Mouse (Mus musculus): ENCODE data around the gene Thg1l.

The Thg1l gene

GRCm38 (mm10) chr11:45955127-45955627, at the start of gene Thg1l:
TSS of gene Thg1l (minus strand) at chr11:45955494.
- CTCF ChIA-PET: interaction anchor here (0.6 kb wide), 1 partner anchor 9 kb away, joined by 3 read pairs; no protein-coding TSS in a partner anchor

DNA sequence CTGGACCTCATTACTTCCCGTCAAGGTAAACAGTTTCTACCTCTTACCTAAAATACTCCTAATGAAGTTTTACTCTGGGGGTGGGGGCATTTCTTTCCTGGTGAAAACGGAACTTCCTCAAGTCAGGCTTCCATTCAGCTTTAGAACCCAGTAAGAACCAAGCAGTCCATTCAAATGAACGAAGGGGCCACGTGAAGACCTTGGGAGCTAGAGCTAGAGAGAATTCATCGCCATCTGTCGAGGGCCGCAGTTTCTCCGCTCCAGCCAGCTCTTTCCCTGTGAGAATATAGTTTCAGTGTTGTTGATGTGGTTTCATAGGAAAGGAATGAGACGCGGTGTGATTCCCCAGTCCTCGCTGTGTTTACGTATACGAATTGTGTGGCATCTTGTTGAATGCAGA, 36.8 kb upstream of the Thg1l start:
- CTCF ChIA-PET: no interaction called here

DNA sequence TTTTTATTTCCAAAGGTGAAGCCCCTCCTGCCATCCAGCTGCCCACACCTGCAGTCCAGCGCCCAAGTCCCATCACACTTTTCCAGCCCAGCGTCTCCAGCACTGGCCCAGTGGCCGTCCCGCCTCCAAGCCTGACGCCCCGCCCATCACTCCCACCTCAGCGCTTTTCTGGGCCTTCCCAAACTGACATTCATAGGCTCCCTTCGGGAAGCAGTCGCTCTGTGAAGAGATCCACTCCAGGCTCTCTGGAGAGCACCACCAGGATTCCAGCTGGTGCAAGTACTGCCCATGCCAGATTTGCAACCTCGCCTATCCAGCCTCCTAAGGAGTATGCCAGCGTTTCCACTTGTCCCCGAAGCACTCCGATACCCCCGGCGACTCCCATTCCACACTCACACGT, 36.3 kb upstream of the Thg1l start:
- CTCF ChIA-PET: no interaction called here

DNA sequence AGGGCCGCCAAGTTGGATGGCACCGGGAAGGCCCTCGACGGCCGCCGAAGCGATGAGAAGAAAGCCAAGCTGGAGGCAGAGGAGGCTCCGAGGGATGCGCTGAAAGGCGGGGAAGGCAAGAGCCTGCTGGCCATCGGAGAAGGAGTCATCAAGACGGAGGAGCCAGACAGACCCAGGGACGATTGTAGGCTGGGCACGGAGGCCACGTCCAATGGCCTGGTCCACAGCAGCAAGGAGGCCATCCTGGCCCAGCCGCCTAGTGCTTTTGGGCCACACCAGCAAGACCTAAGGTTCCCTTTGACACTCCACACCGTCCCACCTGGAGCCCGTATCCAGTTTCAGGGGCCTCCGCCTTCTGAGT, 25.6 kb upstream of the Thg1l start:
- CTCF ChIA-PET: no interaction called here

DNA sequence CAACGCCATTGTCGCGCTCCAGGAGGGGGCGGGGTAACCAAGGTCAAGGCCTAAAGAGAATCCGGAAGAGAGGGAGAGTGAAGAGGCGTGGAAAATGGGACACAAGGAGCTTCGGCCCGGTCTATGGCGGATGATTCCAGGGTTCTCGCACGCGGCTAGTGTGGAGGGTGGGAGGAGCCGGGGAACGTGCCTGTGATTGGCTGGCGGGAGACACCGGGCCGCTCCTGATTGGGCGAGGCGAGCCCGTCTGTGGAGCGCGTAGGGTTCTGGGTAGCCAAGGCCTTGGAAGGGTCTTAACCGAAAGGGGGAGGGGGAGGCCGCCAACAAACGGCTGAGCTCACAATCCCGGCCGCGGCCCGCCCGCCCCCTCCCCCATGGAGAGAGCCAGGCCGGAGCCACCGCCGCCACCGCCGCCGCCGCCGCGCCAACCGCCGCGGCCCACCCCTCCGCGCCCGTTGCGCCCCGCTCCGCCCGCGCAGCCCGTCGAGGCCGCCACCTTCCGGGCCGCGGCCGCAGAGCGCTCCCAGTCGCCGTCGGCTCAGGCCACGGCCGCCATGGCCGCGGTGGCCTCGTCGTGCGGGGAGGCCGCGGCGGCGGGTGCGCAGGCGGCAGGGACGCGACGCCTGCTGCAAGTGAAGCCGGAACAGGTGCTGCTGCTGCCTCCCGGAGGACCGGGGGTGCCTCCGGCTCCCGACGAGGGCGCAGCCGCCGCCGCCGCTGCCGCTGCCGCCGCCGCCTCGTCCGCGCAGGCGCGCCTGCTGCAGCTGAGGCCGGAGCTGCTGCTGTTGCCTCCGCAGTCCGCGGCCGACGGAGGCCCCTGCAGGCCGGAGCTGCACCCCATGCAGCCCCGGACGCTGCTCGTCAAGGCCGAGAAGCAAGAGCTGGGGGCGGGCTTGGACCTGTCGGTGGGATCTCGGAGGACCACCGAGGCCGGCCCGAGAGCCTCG, 24.9 kb upstream of the Thg1l start, which contains the start of gene Sox30:
Gene Sox30 (plus strand): TSS at position 365 of the 947 bp plus-strand sequence.
- CTCF ChIA-PET: no interaction called here

- CTCF ChIA-PET: no interaction called here
Measured at GRCm38 (mm10) chr11:45976061-45976460, 20.8 kb upstream of the Thg1l start.

DNA sequence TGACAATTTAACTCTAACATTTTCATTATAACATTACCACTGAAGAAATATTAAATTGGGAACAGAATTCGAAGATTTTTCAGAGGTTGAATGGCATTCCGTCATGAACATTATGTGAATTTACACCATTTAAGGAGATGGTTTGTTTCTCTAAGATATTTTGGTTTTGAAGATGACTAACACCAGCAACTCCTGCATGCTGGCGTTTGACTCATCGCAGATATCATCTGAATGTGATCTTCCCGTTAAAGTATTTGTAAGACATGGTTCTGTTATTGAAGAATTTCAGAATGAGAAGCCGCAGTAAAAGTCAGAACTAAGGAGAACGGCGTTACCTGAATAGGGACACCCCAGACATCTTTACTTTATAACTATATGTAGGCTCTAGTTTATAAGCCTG, 19.2 kb upstream of the Thg1l start:
- CTCF ChIA-PET: no interaction called here

- CTCF ChIA-PET: no interaction called here
Measured at GRCm38 (mm10) chr11:45973635-45974034, 18.3 kb upstream of the Thg1l start.

GRCm38 (mm10) chr11:45968466-45968865, 13.2 kb upstream of the Thg1l start:
- CTCF ChIA-PET: no interaction called here

DNA sequence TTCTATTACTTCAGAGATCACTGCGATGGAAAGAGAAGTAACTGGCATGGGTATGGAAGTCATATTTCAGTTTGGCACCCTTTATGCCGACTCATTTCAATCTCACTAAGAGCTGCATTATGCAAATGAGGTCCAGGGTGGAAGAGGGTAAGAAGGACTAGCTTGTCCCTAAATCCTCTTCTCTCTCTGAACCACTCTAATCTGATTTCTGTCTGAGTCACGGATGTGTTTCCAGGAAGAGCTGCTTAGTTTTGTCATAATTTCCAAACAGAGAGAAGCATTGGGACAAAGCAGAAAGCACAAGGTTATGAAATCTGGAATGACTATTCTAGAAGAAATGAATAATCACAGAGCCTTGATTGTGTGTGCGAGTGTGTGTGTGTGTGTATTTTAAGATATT, 11.6 kb upstream of the Thg1l start:
- CTCF ChIA-PET: interaction anchor here (0.5 to 1.1 kb wide), 2 partner anchors 97 to 552 kb away, joined by 3 read pairs; no protein-coding TSS in a partner anchor

- CTCF ChIA-PET: no interaction called here
Measured at GRCm38 (mm10) chr11:45960003-45960402, 4.7 kb upstream of the Thg1l start.

- CTCF ChIA-PET: no interaction called here
Measured at GRCm38 (mm10) chr11:45959598-45959997, 4.3 kb upstream of the Thg1l start.

- CTCF ChIA-PET: no interaction called here
Measured at GRCm38 (mm10) chr11:45947491-45947890, 7.8 kb downstream of the Thg1l start.

GRCm38 (mm10) chr11:45946796-45947195, 8.5 kb downstream of the Thg1l start:
- CTCF ChIA-PET: no interaction called here

DNA sequence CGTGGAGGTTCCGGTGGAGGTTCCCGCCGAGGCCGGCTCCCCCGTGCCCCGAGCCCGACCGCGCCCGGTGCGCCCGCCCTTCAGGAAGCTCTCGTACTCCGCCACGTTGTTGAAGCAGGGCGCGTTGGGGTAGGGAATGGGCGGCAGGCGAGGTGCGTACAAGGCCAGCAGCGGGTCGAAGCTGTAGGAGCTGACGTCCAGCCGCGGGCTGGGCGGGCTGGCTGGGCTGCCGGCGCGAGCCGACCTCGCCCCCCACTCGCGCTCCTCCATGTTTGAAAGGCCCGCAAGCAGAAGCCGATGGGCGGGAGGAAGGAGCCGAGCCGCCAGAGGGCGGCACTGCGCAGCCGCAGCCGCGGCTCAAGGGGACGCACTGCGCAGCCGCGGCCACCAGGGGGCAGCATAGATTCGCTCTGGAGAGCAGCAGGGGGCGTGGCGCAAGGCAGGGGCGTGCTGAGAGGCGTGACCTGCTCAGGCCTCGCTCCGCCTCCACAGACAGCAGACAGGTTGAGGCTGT, 10.6 kb downstream of the Thg1l start, which contains the start of gene Lsm11:
Gene Lsm11 (minus strand): TSS at position 293 of the 514 bp plus-strand sequence.
- CTCF ChIA-PET: no interaction called here

GRCm38 (mm10) chr11:45943891-45944642, 11.2 kb downstream of the Thg1l start:
- CTCF ChIA-PET: no interaction called here

DNA sequence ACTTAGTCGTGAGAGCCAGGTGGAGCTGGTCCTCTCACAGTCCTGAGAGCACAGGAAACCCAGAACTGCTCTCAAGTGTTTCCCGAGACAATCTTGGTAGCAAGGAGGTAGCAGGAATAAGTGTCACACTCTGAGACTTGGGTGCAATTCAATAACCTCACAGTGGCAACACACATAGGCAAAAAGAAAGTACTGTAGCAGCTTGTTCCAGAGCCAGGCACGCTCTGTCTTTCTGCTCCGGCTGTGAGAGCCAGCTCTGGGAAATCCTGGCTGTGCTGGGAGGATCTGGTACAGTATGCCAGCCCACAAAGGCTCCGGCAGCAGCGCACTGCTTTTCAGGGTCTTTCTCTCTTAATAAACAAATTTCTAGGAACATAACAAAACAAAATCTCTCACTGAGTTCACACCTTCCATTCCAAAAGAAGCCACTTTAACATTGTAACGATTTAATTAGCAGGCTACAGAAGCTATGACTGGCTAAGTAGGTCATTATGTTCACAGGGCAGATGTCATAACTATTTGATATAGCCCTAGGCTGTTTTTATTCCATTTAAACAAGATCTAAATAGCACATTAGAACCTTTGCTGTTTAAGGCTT, 12.1 kb downstream of the Thg1l start:
- CTCF ChIA-PET: no interaction called here

DNA sequence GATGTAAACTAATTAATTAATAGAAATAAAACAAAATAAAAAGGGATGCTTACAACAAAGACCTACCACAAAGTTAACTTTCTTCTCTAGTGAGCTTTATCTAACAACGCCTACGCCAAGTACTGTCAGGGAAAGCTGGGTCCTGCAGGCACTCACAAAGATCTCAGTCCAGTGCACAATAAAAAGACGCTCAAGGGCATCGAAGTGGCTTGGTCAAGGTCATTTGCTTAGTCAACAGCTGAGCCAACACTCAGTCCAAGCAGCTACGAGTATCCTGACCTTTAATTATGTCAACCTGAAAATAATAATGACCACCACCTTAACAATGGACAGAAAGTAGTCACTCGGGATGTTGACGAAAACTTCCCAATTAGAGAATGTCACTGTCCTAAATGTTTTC, 13.0 kb downstream of the Thg1l start:
- CTCF ChIA-PET: no interaction called here

- CTCF ChIA-PET: interaction anchor here (1.5 kb wide), 1 partner anchor 12 kb away, joined by 7 read pairs; no protein-coding TSS in a partner anchor
Measured at GRCm38 (mm10) chr11:45938917-45939316, 16.4 kb downstream of the Thg1l start.

GRCm38 (mm10) chr11:45937478-45937877, 17.8 kb downstream of the Thg1l start:
- CTCF ChIA-PET: no interaction called here

GRCm38 (mm10) chr11:45932771-45933170, 22.5 kb downstream of the Thg1l start:
- CTCF ChIA-PET: interaction anchor here (0.6 kb wide), 1 partner anchor 179 kb away, joined by 6 read pairs; no protein-coding TSS in a partner anchor

- CTCF ChIA-PET: no interaction called here
Measured at GRCm38 (mm10) chr11:45929541-45929940, 25.8 kb downstream of the Thg1l start.

All from spleen, embryonic (tissue).